Mouse (Mus musculus): ENCODE results near the gene Ugt1a6b. TPM values are rescaled to one million over a fixed set of nuclear protein-coding genes. Genes with fewer than 3 reads are reported as not detected.

Gene Ugt1a6b
- polyA plus RNA-seq, 1 experiment from 2014 or later: 4.2 TPM

GRCm38 (mm10) chr1:88247660-88248059, 144.6 kb downstream of the Ugt1a6b start:
- no peak for ATAC-seq (ENCODE audit: insufficient read depth, low FRiP score)

GRCm38 (mm10) chr1:88248658-88249057, 145.6 kb downstream of the Ugt1a6b start:
- H3K9me3 ChIP-seq (replicated peaks; ENCODE audit: control insufficient read depth, low read length): peaks cover 35% of the 10 kb centered on the region
- 66% methylated on average over 4 of the region's 4 CpGs for WGBS
- no peak for ATAC-seq (ENCODE audit: insufficient read depth, low FRiP score)

More at GRCm38 (mm10) chr1:88247660-88248059, 144.6 kb downstream of the Ugt1a6b start:
- Histone ChIP-seq H3K9me3 (replicated peaks; ENCODE audit: control insufficient read depth, low read length) (peaks cover 35% of the 10 kb centered on the region), H3K9ac (ENCODE audit: low read length) (no peak overlapping the region), H3K4me3 (replicated peaks; ENCODE audit: low read length) (no peak overlapping the region), H3K27ac (ENCODE audit: low read length) (no peak overlapping the region), H3K36me3 (ENCODE audit: control insufficient read depth, insufficient read depth, low read length) (no peaks in the 10 kb centered on the region), H3K4me2 (ENCODE audit: low read depth, low read length) (no peak overlapping the region), H3K4me1 (ENCODE audit: control insufficient read depth, insufficient read depth, low read length) (no peaks in the 10 kb centered on the region), H3K27me3 (ENCODE audit: control insufficient read depth, insufficient read depth, low read length) (no peaks in the 10 kb centered on the region)
- WGBS: 48% methylated on average over 2 of the region's 2 CpGs

GRCm38 (mm10) chr1:88249596-88249995, 146.5 kb downstream of the Ugt1a6b start:
- ATAC-seq (ENCODE audit: insufficient read depth, low FRiP score): no peak; the same call in 1 of the 2 replicates
- Histone ChIP-seq H3K9ac (ENCODE audit: low read length) (no peak overlapping the region), H3K27me3 (ENCODE audit: control insufficient read depth, insufficient read depth, low read length) (no peaks in the 10 kb centered on the region), H3K4me3 (replicated peaks; ENCODE audit: low read length) (no peak overlapping the region), H3K4me2 (ENCODE audit: low read depth, low read length) (no peak overlapping the region), H3K9me3 (replicated peaks; ENCODE audit: control insufficient read depth, low read length) (peaks cover 38% of the 10 kb centered on the region), H3K4me1 (ENCODE audit: control insufficient read depth, insufficient read depth, low read length) (no peaks in the 10 kb centered on the region), H3K36me3 (ENCODE audit: control insufficient read depth, insufficient read depth, low read length) (no peaks in the 10 kb centered on the region), H3K27ac (ENCODE audit: low read length) (no peak overlapping the region)
- 76% methylated on average over 7 of the region's 7 CpGs for WGBS

More at GRCm38 (mm10) chr1:88248658-88249057, 145.6 kb downstream of the Ugt1a6b start:
- H3K36me3 ChIP-seq (ENCODE audit: control insufficient read depth, insufficient read depth, low read length): no peaks in the 10 kb centered on the region
- no peaks in the 10 kb centered on the region for H3K4me1 ChIP-seq (ENCODE audit: control insufficient read depth, insufficient read depth, low read length)
- no peak overlapping the region for H3K4me2 ChIP-seq (ENCODE audit: low read depth, low read length)
- no peaks in the 10 kb centered on the region for H3K27me3 ChIP-seq (ENCODE audit: control insufficient read depth, insufficient read depth, low read length)
- no peak overlapping the region for H3K9ac ChIP-seq (ENCODE audit: low read length)
- H3K27ac ChIP-seq (ENCODE audit: low read length): no peak overlapping the region
- H3K4me3 ChIP-seq (replicated peaks; ENCODE audit: low read length): no peak overlapping the region

- WGBS: 79% methylated on average over 5 of the region's 5 CpGs
- Histone ChIP-seq H3K4me3 (replicated peaks; ENCODE audit: low read length) (no peak overlapping the region), H3K27me3 (ENCODE audit: control insufficient read depth, insufficient read depth, low read length) (no peaks in the 10 kb centered on the region), H3K27ac (ENCODE audit: low read length) (no peak overlapping the region), H3K4me2 (ENCODE audit: low read depth, low read length) (no peak overlapping the region), H3K9ac (ENCODE audit: low read length) (no peak overlapping the region), H3K36me3 (ENCODE audit: control insufficient read depth, insufficient read depth, low read length) (no peaks in the 10 kb centered on the region), H3K9me3 (replicated peaks; ENCODE audit: control insufficient read depth, low read length) (peaks cover 41% of the 10 kb centered on the region), H3K4me1 (ENCODE audit: control insufficient read depth, insufficient read depth, low read length) (no peaks in the 10 kb centered on the region)
- ATAC-seq (ENCODE audit: insufficient read depth, low FRiP score): no peak
Observed at GRCm38 (mm10) chr1:88250023-88250422, 147.0 kb downstream of the Ugt1a6b start.

- Histone ChIP-seq H3K4me2 (ENCODE audit: low read depth, low read length) (no peak overlapping the region), H3K27ac (ENCODE audit: low read length) (no peak overlapping the region), H3K27me3 (ENCODE audit: control insufficient read depth, insufficient read depth, low read length) (no peaks in the 10 kb centered on the region), H3K4me1 (ENCODE audit: control insufficient read depth, insufficient read depth, low read length) (no peaks in the 10 kb centered on the region), H3K9ac (ENCODE audit: low read length) (no peak overlapping the region), H3K9me3 (replicated peaks; ENCODE audit: control insufficient read depth, low read length) (peaks cover 31% of the 10 kb centered on the region), H3K4me3 (replicated peaks; ENCODE audit: low read length) (no peak overlapping the region), H3K36me3 (ENCODE audit: control insufficient read depth, insufficient read depth, low read length) (no peaks in the 10 kb centered on the region)
- no peak for ATAC-seq (ENCODE audit: insufficient read depth, low FRiP score)
- 68% methylated on average over 8 of the region's 8 CpGs for WGBS
Observed at GRCm38 (mm10) chr1:88253106-88253505, 150.1 kb downstream of the Ugt1a6b start.

GRCm38 (mm10) chr1:88253540-88253939, 150.5 kb downstream of the Ugt1a6b start:
- Histone ChIP-seq H3K4me2 (ENCODE audit: low read depth, low read length) (no peak overlapping the region), H3K36me3 (ENCODE audit: control insufficient read depth, insufficient read depth, low read length) (no peaks in the 10 kb centered on the region), H3K27me3 (ENCODE audit: control insufficient read depth, insufficient read depth, low read length) (no peaks in the 10 kb centered on the region), H3K4me3 (replicated peaks; ENCODE audit: low read length) (no peak overlapping the region), H3K27ac (ENCODE audit: low read length) (no peak overlapping the region), H3K9me3 (replicated peaks; ENCODE audit: control insufficient read depth, low read length) (peaks cover 29% of the 10 kb centered on the region), H3K4me1 (ENCODE audit: control insufficient read depth, insufficient read depth, low read length) (no peaks in the 10 kb centered on the region), H3K9ac (ENCODE audit: low read length) (no peak overlapping the region)
- WGBS: 71% methylated on average over 6 of the region's 6 CpGs
- ATAC-seq (ENCODE audit: insufficient read depth, low FRiP score): no peak

- ATAC-seq (ENCODE audit: insufficient read depth, low FRiP score): peak; percentile 0; the same call in 1 of the 2 replicates
- Histone ChIP-seq H3K9me3 (replicated peaks; ENCODE audit: control insufficient read depth, low read length) (peaks cover 23% of the 10 kb centered on the region), H3K4me2 (ENCODE audit: low read depth, low read length) (no peak overlapping the region), H3K4me3 (replicated peaks; ENCODE audit: low read length) (no peak overlapping the region), H3K4me1 (ENCODE audit: control insufficient read depth, insufficient read depth, low read length) (peaks cover 6% of the 10 kb centered on the region; the same call in 1 of the 2 replicates), H3K36me3 (ENCODE audit: control insufficient read depth, insufficient read depth, low read length) (peaks cover 5% of the 10 kb centered on the region; the same call in 1 of the 2 replicates), H3K27ac (ENCODE audit: low read length) (no peak overlapping the region), H3K27me3 (ENCODE audit: control insufficient read depth, insufficient read depth, low read length) (no peaks in the 10 kb centered on the region), H3K9ac (ENCODE audit: low read length) (no peak overlapping the region)
- WGBS: 85% methylated on average over 12 of the region's 12 CpGs
Observed at GRCm38 (mm10) chr1:88254793-88255465, 151.9 kb downstream of the Ugt1a6b start.

- 0 out of 2 replicates have a peak, but pooled peaks have one; percentile 0 for ATAC-seq (ENCODE audit: insufficient read depth, low FRiP score)
- Histone ChIP-seq H3K4me3 (replicated peaks; ENCODE audit: low read length) (no peak overlapping the region), H3K4me2 (ENCODE audit: low read depth, low read length) (no peak overlapping the region), H3K9me3 (replicated peaks; ENCODE audit: control insufficient read depth, low read length) (peaks cover 18% of the 10 kb centered on the region), H3K9ac (ENCODE audit: low read length) (no peak overlapping the region), H3K36me3 (ENCODE audit: control insufficient read depth, insufficient read depth, low read length) (peaks cover 8% of the 10 kb centered on the region; the same call in 1 of the 2 replicates), H3K27ac (ENCODE audit: low read length) (no peak overlapping the region), H3K27me3 (ENCODE audit: control insufficient read depth, insufficient read depth, low read length) (no peaks in the 10 kb centered on the region), H3K4me1 (ENCODE audit: control insufficient read depth, insufficient read depth, low read length) (peaks cover 9% of the 10 kb centered on the region; the same call in 1 of the 2 replicates)
- WGBS: 48% methylated on average over 2 of the region's 2 CpGs
Observed at GRCm38 (mm10) chr1:88255466-88255857, 152.4 kb downstream of the Ugt1a6b start.

- Histone ChIP-seq H3K9me3 (replicated peaks; ENCODE audit: control insufficient read depth, low read length) (peaks cover 11% of the 10 kb centered on the region), H3K4me3 (replicated peaks; ENCODE audit: low read length) (no peak overlapping the region), H3K36me3 (ENCODE audit: control insufficient read depth, insufficient read depth, low read length) (peaks cover 11% of the 10 kb centered on the region; the same call in 1 of the 2 replicates), H3K27ac (ENCODE audit: low read length) (no peak overlapping the region), H3K4me1 (ENCODE audit: control insufficient read depth, insufficient read depth, low read length) (peaks cover 9% of the 10 kb centered on the region; the same call in 1 of the 2 replicates), H3K27me3 (ENCODE audit: control insufficient read depth, insufficient read depth, low read length) (no peaks in the 10 kb centered on the region), H3K9ac (ENCODE audit: low read length) (no peak overlapping the region), H3K4me2 (ENCODE audit: low read depth, low read length) (no peak overlapping the region)
- ATAC-seq (ENCODE audit: insufficient read depth, low FRiP score): no peak
- WGBS: 79% methylated on average over 13 of the region's 13 CpGs
Observed at GRCm38 (mm10) chr1:88255989-88256754, 153.1 kb downstream of the Ugt1a6b start.
